Mouse (Mus musculus) stomach, postnatal 0 days (tissue): ENCODE measurements around the gene Kcnc3.

Experiments
- CTCF ChIP-seq: IDR thresholded peaks from 2 replicates; pipeline ENCODE4 v1.5.1; 2016; ENCODE audit warnings: antibody characterized with exemption, low read depth, mild to moderate bottlenecking, moderate library complexity
- EP300 ChIP-seq: optimal IDR thresholded peaks from 2 replicates; pipeline ENCODE3; 2016; ENCODE audit warnings: antibody characterized with exemption

DNA sequence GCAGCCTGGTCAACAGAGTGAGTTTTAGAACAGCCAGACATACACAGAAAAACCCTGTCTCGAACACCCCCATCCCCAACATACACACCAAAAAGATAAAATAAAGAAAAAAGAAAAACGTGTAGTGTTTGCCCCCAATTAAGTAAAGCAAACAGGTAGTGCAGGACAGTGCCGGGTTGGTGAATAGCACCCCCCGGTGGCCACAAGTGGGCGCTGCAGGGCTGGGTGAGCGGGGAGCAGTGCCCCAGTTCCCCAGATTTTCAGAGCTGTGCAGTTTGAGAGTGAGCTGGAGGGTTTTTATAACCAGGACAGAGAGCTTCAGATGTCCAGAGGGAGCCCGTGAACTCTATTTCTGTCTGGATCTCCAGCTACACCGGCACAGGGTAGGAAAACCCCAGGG, 51.4 kb downstream of the Kcnc3 start:
- TF ChIP-seq CTCF, result peak; percentile 69
- TF ChIP-seq EP300, result no peak
